Mouse (Mus musculus) hindbrain, embryonic 10.5 days (tissue): ENCODE measurements at regions not wholly inside any gene's neighbourhood (a gene's known extent, or its start where the extent isn't known, plus 50 kb on each side); places are given as distances from the start of the nearest gene placed in this dataset.

Source experiments
- DNase-seq: peaks from one replicate; pipeline ENCODE4 v3.0.0-alpha.2; 2017; ENCODE audit warnings: low spot score
- H3K27ac ChIP-seq: fragments of 300-500 bp; sonication (generic); 2 replicates; pipeline ENCODE4 v1.5.1; 2016; ENCODE audit warnings: mild to moderate bottlenecking, moderate library complexity
- H3K27me3 ChIP-seq: fragments of 300-500 bp; sonication (generic); 2 replicates; pipeline ENCODE4 v1.6.1; 2016; ENCODE audit warnings: mild to moderate bottlenecking; ENCODE audit not compliant: poor library complexity, insufficient read depth, severe bottlenecking
- H3K36me3 ChIP-seq: fragments of 300-500 bp; sonication (generic); 2 replicates; pipeline ENCODE4 v1.6.1; 2016; ENCODE audit warnings: mild to moderate bottlenecking, moderate library complexity
- H3K4me1 ChIP-seq: fragments of 300-500 bp; sonication (generic); replicated peaks from 2 replicates; pipeline ENCODE4 v1.6.1; 2016; ENCODE audit warnings: mild to moderate bottlenecking
- H3K4me3 ChIP-seq: fragments of 300-500 bp; sonication (generic); 2 replicates; pipeline ENCODE4 v1.5.1; 2016; ENCODE audit warnings: mild to moderate bottlenecking, moderate library complexity
- H3K9me3 ChIP-seq: fragments of 300-500 bp; sonication (generic); 2 replicates; pipeline ENCODE4 v1.6.1; 2016; ENCODE audit warnings: mild to moderate bottlenecking, moderate library complexity
- WGBS: fragments of 180-500 bp; shearing (Covaris S2); methylation state at CpG from one replicate; pipeline ENCODE4 v1.1.7; 2016; 5-methylcytosine and 5-hydroxymethylcytosine counted together

DNA sequence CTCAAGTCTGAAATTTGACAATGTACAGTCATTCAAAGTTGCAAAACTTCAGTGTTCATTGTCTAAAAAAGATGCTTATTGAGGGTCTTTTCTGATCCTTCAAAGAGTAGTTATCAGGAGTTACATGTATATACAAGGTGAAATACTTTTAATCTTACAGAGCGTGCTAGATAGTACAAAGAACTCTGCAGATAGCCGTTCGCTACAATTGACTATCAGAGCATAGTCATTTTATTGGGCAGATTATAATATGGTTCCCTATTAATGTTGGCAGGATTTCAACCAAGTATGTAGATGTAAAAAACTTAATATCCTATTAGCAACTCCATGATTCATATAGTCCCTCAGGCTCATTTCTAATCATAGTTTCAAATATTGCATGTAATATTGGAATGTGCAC is 1114.7 kb upstream of the Cited2 start:
- no peak for DNase-seq
- no peaks in the 10 kb centered on the region for H3K36me3 ChIP-seq
- no peaks in the 10 kb centered on the region for H3K9me3 ChIP-seq
- no peak overlapping the region for H3K4me3 ChIP-seq
- H3K27me3 ChIP-seq = no peaks in the 10 kb centered on the region
- no peak overlapping the region for H3K27ac ChIP-seq
- 93% methylated on average over 3 of the region's 3 CpGs for WGBS
- no peaks in the 10 kb centered on the region for H3K4me1 ChIP-seq

DNA sequence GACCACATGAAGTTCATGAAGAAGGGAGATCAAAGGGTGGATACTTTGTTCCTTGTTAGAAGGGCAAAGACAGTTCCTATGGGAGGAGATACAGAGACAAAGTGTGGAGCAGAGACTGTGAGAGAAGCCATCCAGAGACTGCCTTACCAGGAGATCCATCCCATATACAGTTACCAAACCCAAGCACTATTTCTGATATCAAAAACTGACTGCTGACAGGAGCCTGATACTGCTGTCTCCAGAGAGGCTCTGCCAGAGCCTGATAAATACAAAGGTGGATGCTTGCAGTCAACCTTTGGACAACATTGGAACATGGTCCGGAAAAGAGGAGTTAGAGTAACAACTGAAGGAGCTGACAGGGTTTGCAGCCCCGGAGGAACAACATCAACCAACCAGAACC is 1104.3 kb upstream of the Cited2 start:
- Histone ChIP-seq H3K9me3 (no peaks in the 10 kb centered on the region), H3K36me3 (no peaks in the 10 kb centered on the region), H3K4me1 (no peaks in the 10 kb centered on the region), H3K27me3 (no peaks in the 10 kb centered on the region), H3K4me3 (no peak overlapping the region), H3K27ac (no peak overlapping the region)
- WGBS = 87% methylated on average over 2 of the region's 2 CpGs
- no peak for DNase-seq

DNA sequence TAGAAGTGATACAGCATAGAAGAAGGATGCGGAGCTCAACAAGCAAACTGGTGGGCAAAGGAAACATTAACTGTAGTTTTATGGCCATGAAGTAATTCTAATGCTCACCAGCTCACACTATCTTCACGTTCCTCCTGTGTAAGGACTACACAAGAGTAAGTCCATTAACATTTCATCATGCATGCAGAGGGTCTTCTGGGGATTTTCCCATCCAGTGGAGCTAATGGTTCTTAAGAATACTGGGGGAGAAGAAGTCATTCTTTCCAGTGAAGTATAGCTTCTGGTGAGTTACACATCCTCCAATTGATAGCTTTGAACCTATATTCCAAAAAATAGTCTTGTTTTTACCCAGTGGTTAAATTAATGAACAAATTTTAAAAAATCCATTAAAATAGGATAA is 1103.4 kb upstream of the Cited2 start:
- Histone ChIP-seq H3K36me3 (no peaks in the 10 kb centered on the region), H3K4me3 (no peak overlapping the region), H3K27me3 (no peaks in the 10 kb centered on the region), H3K27ac (no peak overlapping the region), H3K4me1 (no peaks in the 10 kb centered on the region), H3K9me3 (no peaks in the 10 kb centered on the region)
- WGBS = 92% methylated on average over 2 of the region's 2 CpGs
- DNase-seq = no peak

DNA sequence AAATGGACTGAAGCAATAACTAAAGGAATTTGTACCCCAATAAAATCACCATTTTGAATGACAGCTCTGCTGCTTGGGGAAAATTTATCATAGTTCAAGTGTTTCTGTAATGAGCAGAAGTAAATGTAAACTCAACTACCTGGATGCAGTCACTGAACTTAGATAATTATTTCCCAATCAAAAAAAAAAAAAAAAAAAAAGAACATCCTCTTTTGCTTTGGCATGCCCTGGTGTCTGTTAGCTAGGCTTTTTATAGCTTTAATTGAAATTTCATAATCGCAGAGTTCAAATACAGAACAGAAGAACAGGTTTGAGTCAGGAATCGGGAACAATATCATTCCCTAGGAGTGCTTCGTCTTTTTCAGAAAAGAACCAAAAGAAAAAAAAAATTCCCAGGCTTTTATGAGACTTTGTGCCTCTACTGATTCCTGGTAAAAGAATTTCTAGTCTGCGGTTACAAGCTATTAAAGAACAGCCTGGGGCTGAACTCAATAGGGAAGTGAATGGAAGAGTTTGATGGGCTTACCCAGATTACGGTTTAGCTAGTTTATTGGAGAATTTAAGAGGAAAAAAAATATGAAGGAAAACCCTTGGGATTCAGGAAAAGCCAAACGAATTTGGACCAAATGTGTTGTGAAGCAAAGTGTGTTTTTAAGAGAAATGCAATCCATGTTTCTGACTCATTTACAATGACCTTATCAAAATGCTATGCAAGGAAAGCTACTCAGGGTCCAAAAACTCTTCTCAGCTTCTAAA is 1102.0 kb upstream of the Cited2 start:
- no peaks in the 10 kb centered on the region for H3K36me3 ChIP-seq
- H3K4me1 ChIP-seq = no peaks in the 10 kb centered on the region
- no peaks in the 10 kb centered on the region for H3K27me3 ChIP-seq
- no peak overlapping the region for H3K4me3 ChIP-seq
- no peak for DNase-seq
- H3K27ac ChIP-seq = no peak overlapping the region
- no peaks in the 10 kb centered on the region for H3K9me3 ChIP-seq
- 76% methylated on average over 6 of the region's 6 CpGs for WGBS

DNA sequence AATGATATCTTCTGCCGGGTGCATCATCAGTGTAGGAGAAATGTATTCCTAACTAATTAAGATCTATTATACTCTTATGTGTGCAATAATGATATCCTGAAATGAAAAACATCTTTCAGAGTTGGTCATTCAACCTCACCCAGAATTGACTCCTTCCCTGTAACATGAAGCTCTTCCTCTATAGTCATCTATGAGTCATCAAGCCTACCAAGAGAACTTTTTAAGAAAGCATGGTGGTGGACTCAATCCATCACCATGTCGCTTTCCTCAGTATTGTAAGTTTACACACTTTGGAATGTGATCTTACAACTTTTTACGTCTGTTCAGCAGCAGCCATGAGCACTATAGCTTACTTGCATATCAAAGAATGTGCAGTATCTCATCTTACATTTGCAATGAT is 1100.2 kb upstream of the Cited2 start:
- H3K4me3 ChIP-seq = no peak overlapping the region
- H3K27ac ChIP-seq = no peak overlapping the region
- H3K9me3 ChIP-seq = no peaks in the 10 kb centered on the region
- H3K36me3 ChIP-seq = no peaks in the 10 kb centered on the region
- no peaks in the 10 kb centered on the region for H3K27me3 ChIP-seq
- no peaks in the 10 kb centered on the region for H3K4me1 ChIP-seq
- DNase-seq = no peak
- 90% methylated on average over 3 of the region's 3 CpGs for WGBS

DNA sequence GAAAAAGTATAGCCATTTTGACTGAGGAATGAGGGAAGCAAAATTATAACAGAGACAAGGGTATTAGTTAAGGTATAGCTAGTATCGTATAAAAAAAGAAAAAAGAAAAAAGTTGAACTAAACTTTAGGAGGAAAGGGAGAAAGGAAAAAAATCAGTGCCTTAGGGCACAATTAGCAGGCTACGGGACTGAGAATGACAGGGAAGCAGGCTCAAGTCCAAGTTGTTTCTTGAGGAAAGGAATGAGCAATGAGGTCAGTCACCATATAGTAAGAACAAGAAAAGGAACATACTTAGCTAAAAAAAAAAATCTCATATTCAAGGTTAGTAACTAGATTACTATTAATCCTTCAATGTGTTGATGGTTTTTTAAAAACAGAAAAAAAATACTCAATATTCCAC is 1089.8 kb upstream of the Cited2 start:
- no peak overlapping the region for H3K27ac ChIP-seq
- peaks cover 11% of the 10 kb centered on the region for H3K4me1 ChIP-seq
- no peak overlapping the region for H3K4me3 ChIP-seq
- no peaks in the 10 kb centered on the region for H3K27me3 ChIP-seq
- no peaks in the 10 kb centered on the region for H3K36me3 ChIP-seq
- WGBS = 86% methylated on average over 2 of the region's 2 CpGs
- no peaks in the 10 kb centered on the region for H3K9me3 ChIP-seq
- no peak for DNase-seq

DNA sequence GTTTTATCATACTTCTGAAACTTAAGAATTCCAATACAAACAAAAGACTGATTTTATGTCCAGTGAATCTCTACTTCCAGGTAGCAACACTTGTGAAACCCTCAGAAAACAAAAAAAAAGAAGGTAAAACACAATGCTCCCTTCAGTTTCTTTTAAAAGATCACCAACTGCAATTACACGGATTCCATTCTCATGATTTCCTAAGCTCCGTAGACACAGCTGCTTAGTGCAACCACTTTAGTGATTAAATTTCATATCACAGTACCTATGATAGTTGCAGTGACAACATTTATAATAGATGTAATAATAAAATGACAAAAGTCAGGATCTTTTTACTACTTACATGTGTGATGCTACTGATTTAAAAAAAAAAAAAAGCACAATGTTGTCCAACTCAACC is 1087.6 kb upstream of the Cited2 start:
- DNase-seq = no peak

DNA sequence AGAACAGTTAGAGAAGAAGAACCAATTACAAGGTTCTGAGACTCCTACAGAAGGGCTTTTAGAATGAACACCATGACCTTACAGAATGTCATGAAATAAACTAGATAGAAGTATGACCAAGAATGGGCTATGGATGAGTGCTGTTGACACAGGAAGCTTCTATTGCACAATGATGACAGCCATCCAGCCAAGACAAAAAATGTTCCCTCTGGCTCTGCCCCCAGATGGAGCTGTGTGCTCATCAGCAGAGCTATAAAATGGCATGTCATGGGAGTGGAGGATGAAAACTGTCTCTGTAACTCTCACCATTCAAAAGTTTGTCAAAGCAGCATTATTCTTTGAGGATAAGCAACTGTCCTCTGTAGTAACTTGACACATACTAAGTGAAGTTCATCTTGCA is 1086.0 kb upstream of the Cited2 start:
- H3K36me3 ChIP-seq = no peaks in the 10 kb centered on the region
- no peak overlapping the region for H3K4me3 ChIP-seq
- H3K27ac ChIP-seq = no peak overlapping the region
- no peak for DNase-seq
- no peaks in the 10 kb centered on the region for H3K27me3 ChIP-seq
- H3K4me1 ChIP-seq = peaks cover 11% of the 10 kb centered on the region
- H3K9me3 ChIP-seq = no peaks in the 10 kb centered on the region

More for the DNA sequence above, 1087.6 kb upstream of the Cited2 start:
- Histone ChIP-seq H3K4me3 (no peak overlapping the region), H3K27ac (no peak overlapping the region), H3K4me1 (peaks cover 11% of the 10 kb centered on the region), H3K9me3 (no peaks in the 10 kb centered on the region), H3K27me3 (no peaks in the 10 kb centered on the region), H3K36me3 (no peaks in the 10 kb centered on the region)
- 86% methylated on average over 2 of the region's 2 CpGs for WGBS

DNA sequence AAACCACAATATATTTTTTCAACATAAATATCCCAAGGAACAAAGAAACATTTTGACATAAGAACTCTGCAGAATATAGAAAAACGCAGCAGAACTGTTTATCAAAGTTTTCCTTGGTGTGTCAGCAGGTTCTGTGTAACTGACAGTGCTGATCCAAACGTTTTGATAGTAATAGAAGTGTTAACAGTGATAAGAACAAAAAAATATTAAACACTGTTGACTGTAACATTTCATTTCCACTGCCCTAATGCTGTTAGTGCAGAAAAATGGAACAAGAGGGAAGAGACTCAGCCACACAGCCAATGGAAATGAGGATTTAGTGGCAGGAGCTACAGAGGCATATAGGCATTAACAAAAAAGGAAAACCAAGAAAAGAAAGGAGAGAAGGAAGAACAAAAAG is 1084.9 kb upstream of the Cited2 start:
- Histone ChIP-seq H3K4me1 (peaks cover 11% of the 10 kb centered on the region), H3K9me3 (no peaks in the 10 kb centered on the region), H3K27ac (no peak overlapping the region), H3K4me3 (no peak overlapping the region), H3K27me3 (no peaks in the 10 kb centered on the region), H3K36me3 (no peaks in the 10 kb centered on the region)
- no peak for DNase-seq
- 47% methylated on average over 2 of the region's 2 CpGs for WGBS

DNA sequence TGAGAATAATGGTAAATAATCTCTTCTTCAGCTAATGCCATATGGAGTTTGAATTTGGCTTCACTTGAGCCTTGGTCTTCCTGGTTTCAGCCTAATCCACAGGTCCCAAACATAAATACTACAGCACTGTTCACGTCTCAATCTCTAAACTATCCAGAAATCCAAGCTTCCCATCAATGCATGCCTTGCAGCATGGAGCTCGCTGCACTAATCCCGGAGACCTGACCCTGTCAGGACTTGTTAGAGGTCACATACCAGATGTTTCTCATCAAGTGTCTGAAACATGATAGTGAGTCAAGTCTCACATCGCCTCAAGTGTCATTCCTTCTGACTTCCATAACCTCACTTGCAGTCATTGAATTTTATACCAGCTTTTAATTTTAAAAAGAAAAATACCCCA is 1082.9 kb upstream of the Cited2 start:
- H3K27me3 ChIP-seq = no peaks in the 10 kb centered on the region
- no peak overlapping the region for H3K27ac ChIP-seq
- H3K9me3 ChIP-seq = no peaks in the 10 kb centered on the region
- no peak overlapping the region for H3K4me3 ChIP-seq
- H3K36me3 ChIP-seq = no peaks in the 10 kb centered on the region
- WGBS = 50% methylated on average over 4 of the region's 4 CpGs
- H3K4me1 ChIP-seq = peaks cover 11% of the 10 kb centered on the region
- DNase-seq = peak; percentile 25

DNA sequence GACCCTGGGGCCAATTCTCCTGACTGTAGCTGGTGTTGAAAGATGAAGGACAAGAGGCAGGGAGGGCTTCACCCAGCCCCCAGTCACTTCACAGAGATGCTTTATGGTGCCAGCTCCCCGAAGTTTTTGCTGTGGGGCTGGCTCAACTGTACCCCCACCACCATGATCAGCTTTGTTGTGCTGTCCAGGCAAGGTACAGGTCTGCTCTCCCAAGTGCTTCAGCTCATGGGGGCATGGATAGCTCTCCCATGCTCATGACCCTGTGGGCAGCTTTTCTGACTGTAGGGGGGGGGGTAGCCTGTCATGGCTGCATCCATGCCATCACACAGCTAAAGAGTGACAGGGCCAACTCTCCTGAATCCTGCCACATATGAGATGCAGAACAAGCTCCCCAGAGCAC is 1072.9 kb upstream of the Cited2 start:
- WGBS = 88% methylated on average over 1 of the region's 1 CpGs
- no peak for DNase-seq
- H3K36me3 ChIP-seq = no peaks in the 10 kb centered on the region
- H3K9me3 ChIP-seq = no peaks in the 10 kb centered on the region
- H3K4me1 ChIP-seq = no peaks in the 10 kb centered on the region
- no peak overlapping the region for H3K4me3 ChIP-seq
- H3K27me3 ChIP-seq = no peaks in the 10 kb centered on the region
- H3K27ac ChIP-seq = 0 out of 2 replicates have a peak overlapping the region, but pooled peaks have one; percentile 45

DNA sequence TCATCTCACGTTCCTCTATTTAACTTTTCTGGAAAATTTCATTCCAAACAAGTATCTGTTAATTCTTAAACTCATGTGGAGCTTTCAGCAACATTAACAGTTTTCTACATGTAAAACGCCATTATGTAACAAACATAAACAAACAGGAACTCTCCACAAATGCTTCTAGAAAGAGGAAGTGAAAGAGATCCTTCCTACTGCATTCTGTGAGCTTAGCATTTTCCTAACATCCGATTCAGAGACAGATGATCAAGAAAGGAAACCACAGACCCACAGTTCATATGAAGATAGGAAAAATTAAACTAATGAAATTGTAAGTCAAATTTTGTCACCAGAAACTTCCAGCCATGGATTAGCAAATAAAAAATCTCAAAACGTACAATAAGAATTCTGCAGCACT is 1070.6 kb upstream of the Cited2 start:
- no peaks in the 10 kb centered on the region for H3K9me3 ChIP-seq
- H3K4me1 ChIP-seq = no peaks in the 10 kb centered on the region
- no peaks in the 10 kb centered on the region for H3K27me3 ChIP-seq
- no peak overlapping the region for H3K27ac ChIP-seq
- H3K4me3 ChIP-seq = no peak overlapping the region
- DNase-seq = no peak
- no peaks in the 10 kb centered on the region for H3K36me3 ChIP-seq
- WGBS = 87% methylated on average over 4 of the region's 4 CpGs

DNA sequence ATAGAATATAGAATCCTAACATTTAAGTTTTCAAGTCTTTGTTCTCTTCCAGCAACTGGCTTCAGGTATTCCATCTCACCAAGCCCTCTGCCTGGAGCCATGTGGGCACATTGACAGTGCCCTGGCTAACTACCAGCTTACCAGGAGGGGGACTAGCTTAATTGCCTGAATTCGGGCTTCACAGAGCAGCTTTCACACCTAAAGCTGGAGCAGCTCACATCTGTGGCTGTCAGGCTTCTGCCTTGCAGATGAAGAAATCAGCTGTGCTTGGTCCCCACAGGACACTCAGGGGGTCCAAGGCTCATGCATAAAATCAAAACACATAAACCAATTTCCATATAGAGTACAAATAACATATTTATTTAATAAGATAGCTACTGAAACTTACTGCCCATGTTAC is 1058.5 kb upstream of the Cited2 start:
- Histone ChIP-seq H3K27me3 (no peaks in the 10 kb centered on the region), H3K4me1 (no peaks in the 10 kb centered on the region), H3K4me3 (no peak overlapping the region), H3K36me3 (no peaks in the 10 kb centered on the region), H3K9me3 (no peaks in the 10 kb centered on the region), H3K27ac (no peak overlapping the region)
- 51% methylated on average over 1 of the region's 1 CpGs for WGBS
- no peak for DNase-seq

DNA sequence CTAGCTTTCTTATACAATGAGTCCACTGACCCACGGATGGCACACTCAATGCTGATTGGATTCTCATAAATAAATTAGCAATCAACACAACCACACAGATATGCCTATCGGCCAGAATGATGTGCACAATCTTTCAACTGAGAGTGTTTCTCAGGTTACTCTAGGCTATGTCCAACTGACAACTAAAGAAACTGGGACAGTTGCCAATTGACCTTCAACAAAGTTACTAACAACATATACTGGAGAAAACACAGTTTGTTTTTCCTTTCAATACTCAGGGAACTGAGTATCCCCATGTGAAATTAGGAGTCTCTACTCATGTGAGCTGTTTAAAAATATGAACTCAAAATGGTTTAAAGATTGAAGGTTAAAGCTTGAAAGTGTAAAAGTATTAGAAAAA is 1052.7 kb upstream of the Cited2 start:
- Histone ChIP-seq H3K36me3 (no peaks in the 10 kb centered on the region), H3K9me3 (no peaks in the 10 kb centered on the region), H3K27me3 (no peaks in the 10 kb centered on the region), H3K27ac (no peak overlapping the region), H3K4me3 (no peak overlapping the region), H3K4me1 (no peaks in the 10 kb centered on the region)
- no peak for DNase-seq
- WGBS = 57% methylated on average over 2 of the region's 2 CpGs
